Mouse (Mus musculus) kidney, embryonic 15.5 days (tissue): ENCODE results near the gene Treml1. TPM values are rescaled to one million over a fixed set of nuclear protein-coding genes. Genes with fewer than 3 reads are reported as not detected.
"Not testable (repeated sequence)": the region's sequence is repeated elsewhere in the genome, so short reads cannot be mapped to it uniquely, and the experiment has no call there.

ENCODE experiments used
- ATAC-seq: fragments of 200-750 bp; cut with Nextera tagmentation; replicated peaks from 2 replicates; pipeline ENCODE4 v1.8.0; 2017; ENCODE audit warnings: moderate TSS enrichment; ENCODE audit not compliant: low FRiP score
- H3K27ac ChIP-seq: fragments of 300-500 bp; sonication (generic); 2 replicates; pipeline ENCODE4 v1.5.1; 2015; ENCODE audit warnings: mild to moderate bottlenecking, inconsistent platforms
- H3K27me3 ChIP-seq: fragments of 300-500 bp; sonication (generic); 2 replicates; pipeline ENCODE4 v1.6.1; 2015; ENCODE audit warnings: inconsistent platforms
- H3K36me3 ChIP-seq: fragments of 300-500 bp; sonication (generic); 2 replicates; pipeline ENCODE4 v1.6.1; 2015; ENCODE audit warnings: inconsistent platforms
- H3K4me1 ChIP-seq: fragments of 300-500 bp; sonication (generic); 2 replicates; pipeline ENCODE4 v1.6.1; 2015; ENCODE audit warnings: inconsistent platforms
- H3K4me2 ChIP-seq: fragments of 300-500 bp; sonication (generic); 2 replicates; pipeline ENCODE4 v1.6.1; 2015; ENCODE audit warnings: moderate library complexity, mild to moderate bottlenecking, inconsistent platforms
- H3K4me3 ChIP-seq: fragments of 300-500 bp; sonication (generic); replicated peaks from 2 replicates; pipeline ENCODE4 v1.5.1; 2015; ENCODE audit warnings: mild to moderate bottlenecking, inconsistent platforms
- H3K9ac ChIP-seq: fragments of 300-500 bp; sonication (generic); 2 replicates; pipeline ENCODE4 v1.6.1; 2015; ENCODE audit warnings: mild to moderate bottlenecking, inconsistent platforms
- H3K9me3 ChIP-seq: fragments of 300-500 bp; sonication (generic); replicated peaks from 2 replicates; pipeline ENCODE4 v1.6.1; 2016; ENCODE audit warnings: inconsistent platforms
- WGBS: fragments of 180-500 bp; shearing (Covaris S2); methylation state at CpG from one replicate; pipeline ENCODE4 v1.1.7; 2015; ENCODE audit warnings: mixed read lengths; 5-methylcytosine and 5-hydroxymethylcytosine counted together
- polyA plus RNA-seq: library from polyadenylated mRNA; unstranded; fragments of >200 nt; fragmentation: Nextera tagmentation; extraction: Ambion mirVana; gene quantifications from 2 replicates; pipeline ENCODE4 v1.2.1, GENCODE M21; 2015

The Treml1 gene
- polyA plus RNA-seq, 1 experiment from 2014 or later = 1.3 TPM

- ATAC-seq = no peak
- Histone ChIP-seq H3K9ac (no peak overlapping the region), H3K4me1 (no peaks in the 10 kb centered on the region), H3K27me3 (no peaks in the 10 kb centered on the region), H3K4me3 (no peak overlapping the region), H3K4me2 (no peak overlapping the region), H3K36me3 (no peaks in the 10 kb centered on the region), H3K9me3 (no peaks in the 10 kb centered on the region), H3K27ac (no peak overlapping the region)
- 84% methylated on average over 1 of the region's 1 CpGs for WGBS
Measured at GRCm38 (mm10) chr17:48340267-48340666, 19.4 kb upstream of the Treml1 start.

GRCm38 (mm10) chr17:48341947-48342346 is 17.8 kb upstream of the Treml1 start:
- H3K36me3 ChIP-seq = no peaks in the 10 kb centered on the region
- ATAC-seq = no peak
- no peak overlapping the region for H3K4me3 ChIP-seq
- no peaks in the 10 kb centered on the region for H3K27me3 ChIP-seq
- no peak overlapping the region for H3K27ac ChIP-seq
- WGBS = 67% methylated on average over 3 of the region's 3 CpGs
- no peak overlapping the region for H3K4me2 ChIP-seq
- no peaks in the 10 kb centered on the region for H3K9me3 ChIP-seq
- no peaks in the 10 kb centered on the region for H3K4me1 ChIP-seq
- H3K9ac ChIP-seq = no peak overlapping the region

- WGBS = 81% methylated on average over 2 of the region's 2 CpGs
- no peak for ATAC-seq
- no peak overlapping the region for H3K4me2 ChIP-seq
- H3K4me1 ChIP-seq = no peaks in the 10 kb centered on the region
- H3K9ac ChIP-seq = no peak overlapping the region
- no peaks in the 10 kb centered on the region for H3K36me3 ChIP-seq
- no peaks in the 10 kb centered on the region for H3K27me3 ChIP-seq
- H3K9me3 ChIP-seq = no peaks in the 10 kb centered on the region
- H3K27ac ChIP-seq = no peak overlapping the region
- no peak overlapping the region for H3K4me3 ChIP-seq
Measured at GRCm38 (mm10) chr17:48343065-48343464, 16.7 kb upstream of the Treml1 start.

GRCm38 (mm10) chr17:48345824-48346223 is 13.9 kb upstream of the Treml1 start:
- WGBS = 78% methylated on average over 4 of the region's 4 CpGs
- no peak for ATAC-seq
- Histone ChIP-seq H3K9ac (no peak overlapping the region), H3K36me3 (no peaks in the 10 kb centered on the region), H3K4me3 (no peak overlapping the region), H3K9me3 (no peaks in the 10 kb centered on the region), H3K4me1 (no peaks in the 10 kb centered on the region), H3K27me3 (no peaks in the 10 kb centered on the region), H3K27ac (no peak overlapping the region), H3K4me2 (no peak overlapping the region)

- H3K4me2 ChIP-seq = no peak within 1 kb of the TSS
- ATAC-seq = no peak
- H3K4me3 ChIP-seq = no peak within 1 kb of the TSS
- no peaks in the 10 kb centered on the region for H3K9me3 ChIP-seq
- 77% methylated on average over 5 of the region's 5 CpGs for WGBS
- H3K27ac ChIP-seq = no peak within 1 kb of the TSS
- H3K36me3 ChIP-seq = no peaks in the 10 kb centered on the region
- H3K27me3 ChIP-seq = no peaks in the 10 kb centered on the region
- no peak within 1 kb of the TSS for H3K9ac ChIP-seq
- H3K4me1 ChIP-seq = no peaks in the 10 kb centered on the region
Measured at GRCm38 (mm10) chr17:48346231-48346630, 13.5 kb upstream of the Treml1 start, which contains the start of gene Trem2. Gene Trem2 (plus strand): TSS chr17:48346401.

GRCm38 (mm10) chr17:48346834-48347233 is 12.9 kb upstream of the Treml1 start:
- H3K9me3 ChIP-seq = no peaks in the 10 kb centered on the region
- no peak for ATAC-seq
- H3K27me3 ChIP-seq = no peaks in the 10 kb centered on the region
- no peak overlapping the region for H3K4me2 ChIP-seq
- H3K4me1 ChIP-seq = no peaks in the 10 kb centered on the region
- H3K36me3 ChIP-seq = no peaks in the 10 kb centered on the region
- 64% methylated on average over 4 of the region's 4 CpGs for WGBS
- H3K9ac ChIP-seq = no peak overlapping the region
- H3K27ac ChIP-seq = no peak overlapping the region
- no peak overlapping the region for H3K4me3 ChIP-seq

GRCm38 (mm10) chr17:48347287-48347686 is 12.4 kb upstream of the Treml1 start:
- Histone ChIP-seq H3K4me2 (no peak overlapping the region), H3K9me3 (no peaks in the 10 kb centered on the region), H3K4me3 (no peak overlapping the region), H3K9ac (no peak overlapping the region), H3K27me3 (no peaks in the 10 kb centered on the region), H3K27ac (no peak overlapping the region), H3K36me3 (no peaks in the 10 kb centered on the region), H3K4me1 (no peaks in the 10 kb centered on the region)
- WGBS = 74% methylated on average over 2 of the region's 2 CpGs
- ATAC-seq = no peak

- 66% methylated on average over 5 of the region's 5 CpGs for WGBS
Measured at GRCm38 (mm10) chr17:48350681-48351193, 9.0 kb upstream of the Treml1 start.

GRCm38 (mm10) chr17:48352976-48353375 is 6.7 kb upstream of the Treml1 start:
- not testable (repeated sequence) for H3K4me3 ChIP-seq, H3K9me3 ChIP-seq, H3K27ac ChIP-seq, ATAC-seq, H3K4me2 ChIP-seq, H3K36me3 ChIP-seq, H3K4me1 ChIP-seq, H3K9ac ChIP-seq, H3K27me3 ChIP-seq
- 81% methylated on average over 7 of the region's 7 CpGs for WGBS

More at GRCm38 (mm10) chr17:48350681-48351193, 9.0 kb upstream of the Treml1 start:
- H3K27me3 ChIP-seq = no peaks in the 10 kb centered on the region
- no peak overlapping the region for H3K27ac ChIP-seq
- H3K36me3 ChIP-seq = no peaks in the 10 kb centered on the region
- no peaks in the 10 kb centered on the region for H3K9me3 ChIP-seq
- no peaks in the 10 kb centered on the region for H3K4me1 ChIP-seq
- ATAC-seq = no peak
- no peak overlapping the region for H3K4me3 ChIP-seq
- H3K9ac ChIP-seq = no peak overlapping the region
- no peak overlapping the region for H3K4me2 ChIP-seq

GRCm38 (mm10) chr17:48355822-48356221 is 3.9 kb upstream of the Treml1 start:
- ATAC-seq = no peak
- no peak overlapping the region for H3K4me3 ChIP-seq
- no peaks in the 10 kb centered on the region for H3K9me3 ChIP-seq
- WGBS = 81% methylated on average over 3 of the region's 3 CpGs
- H3K4me1 ChIP-seq = no peaks in the 10 kb centered on the region
- no peak overlapping the region for H3K27ac ChIP-seq
- H3K9ac ChIP-seq = no peak overlapping the region
- no peaks in the 10 kb centered on the region for H3K36me3 ChIP-seq
- H3K27me3 ChIP-seq = no peaks in the 10 kb centered on the region
- no peak overlapping the region for H3K4me2 ChIP-seq

- H3K9me3 ChIP-seq = no peaks in the 10 kb centered on the region
- 58% methylated on average over 2 of the region's 2 CpGs for WGBS
- no peak overlapping the region for H3K4me2 ChIP-seq
- H3K4me1 ChIP-seq = no peaks in the 10 kb centered on the region
- no peaks in the 10 kb centered on the region for H3K36me3 ChIP-seq
- H3K27ac ChIP-seq = no peak overlapping the region
- H3K9ac ChIP-seq = no peak overlapping the region
- no peak for ATAC-seq
- H3K4me3 ChIP-seq = no peak overlapping the region
- H3K27me3 ChIP-seq = no peaks in the 10 kb centered on the region
Measured at GRCm38 (mm10) chr17:48357892-48358291, 1.8 kb upstream of the Treml1 start.

GRCm38 (mm10) chr17:48360462-48360861 is 746 bp downstream of the Treml1 start:
- no peak for ATAC-seq
- 85% methylated on average over 4 of the region's 4 CpGs for WGBS
- no peaks in the 10 kb centered on the region for H3K36me3 ChIP-seq
- no peaks in the 10 kb centered on the region for H3K27me3 ChIP-seq
- H3K4me3 ChIP-seq = no peak overlapping the region
- no peak overlapping the region for H3K4me2 ChIP-seq
- H3K27ac ChIP-seq = no peak overlapping the region
- no peaks in the 10 kb centered on the region for H3K4me1 ChIP-seq
- no peak overlapping the region for H3K9ac ChIP-seq
- no peaks in the 10 kb centered on the region for H3K9me3 ChIP-seq

GRCm38 (mm10) chr17:48362346-48362745 is 2.6 kb downstream of the Treml1 start:
- 73% methylated on average over 3 of the region's 3 CpGs for WGBS
- Histone ChIP-seq H3K27me3 (no peaks in the 10 kb centered on the region), H3K4me2 (no peak overlapping the region), H3K9me3 (no peaks in the 10 kb centered on the region), H3K4me1 (no peaks in the 10 kb centered on the region), H3K9ac (no peak overlapping the region), H3K27ac (no peak overlapping the region), H3K36me3 (no peaks in the 10 kb centered on the region), H3K4me3 (no peak overlapping the region)
- no peak for ATAC-seq
